In the genomic region with DNA sequence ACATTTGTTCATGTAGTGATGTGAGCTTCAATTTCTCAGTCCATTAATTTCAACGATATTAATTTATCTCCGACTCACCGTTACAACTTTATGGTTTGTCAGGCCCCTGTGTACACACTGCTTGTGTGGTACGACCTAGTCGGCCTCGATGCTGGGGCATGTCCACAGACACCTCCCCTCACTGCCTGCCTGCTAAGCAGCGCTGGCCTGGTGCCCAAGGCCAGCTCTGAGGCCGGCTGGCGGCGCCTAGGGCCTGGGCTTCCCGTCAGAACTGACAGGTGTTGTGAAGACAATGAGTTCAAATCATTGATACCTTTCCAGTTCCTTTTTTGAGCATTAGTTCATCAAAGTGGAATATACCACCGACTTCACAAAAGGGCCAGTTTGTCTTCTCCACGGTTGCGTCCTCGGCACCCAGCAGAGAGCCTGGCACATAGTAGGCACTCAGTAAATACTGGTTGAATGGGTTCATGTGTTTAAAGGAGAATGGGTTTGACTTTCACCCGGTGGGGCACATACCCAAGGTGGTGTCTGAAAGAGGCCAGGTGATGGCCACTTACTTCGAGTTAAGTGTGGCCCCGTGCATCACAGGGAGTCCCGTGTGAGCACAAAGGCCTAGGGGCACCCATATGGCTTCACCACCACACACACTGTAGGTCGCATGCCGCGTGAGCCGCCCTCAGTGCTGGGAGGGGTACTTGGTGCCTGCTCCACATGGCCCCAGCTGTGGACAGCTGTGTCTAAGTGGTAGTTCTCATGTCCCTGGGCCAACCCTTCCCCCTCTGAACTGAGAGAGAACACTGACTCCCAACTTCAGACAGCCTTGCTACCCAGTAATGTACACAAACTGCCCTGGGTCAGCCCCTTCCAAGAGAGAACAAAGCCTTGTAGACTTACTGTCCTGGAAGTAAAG, we compare ENCODE assay signal across 8 mouse cellular contexts.
DNase-seq lines count a peak whose midpoint lies in the region; ATAC-seq and TF ChIP-seq lines count a peak whose summit lies in the region.

No protein-coding gene starts in this region.

- H3K36me3 ChIP-seq in embryonic facial prominence, embryonic 11.5 days (replicated peaks; ENCODE audit: control insufficient read depth, insufficient read depth, low read depth, low read length): peaks cover 11% of the 10 kb centered on the region
- H3K36me3 ChIP-seq in embryonic facial prominence, embryonic 10.5 days (replicated peaks): peaks cover 84% of the 10 kb centered on the region
- H3K36me3 ChIP-seq in liver, embryonic 12.5 days: no peaks in the 10 kb centered on the region
- no peaks in the 10 kb centered on the region for H3K36me3 ChIP-seq in liver, postnatal 0 days (replicated peaks; ENCODE audit: insufficient read depth, low read length)
- H3K36me3 ChIP-seq in hindbrain, embryonic 14.5 days (replicated peaks; ENCODE audit: control insufficient read depth, insufficient read depth): peaks cover 63% of the 10 kb centered on the region

- no peaks in the 10 kb centered on the region for H3K27me3 ChIP-seq in embryonic facial prominence, embryonic 11.5 days (ENCODE audit: control insufficient read depth, insufficient read depth, low read length)
- H3K27me3 ChIP-seq in embryonic facial prominence, embryonic 10.5 days (replicated peaks; ENCODE audit: low read depth, poor library complexity, severe bottlenecking): peaks cover 15% of the 10 kb centered on the region; the same call in 1 of the 2 replicates
- no peaks in the 10 kb centered on the region; the same call in 1 of the 2 replicates for H3K27me3 ChIP-seq in liver, embryonic 12.5 days (replicated peaks)
- 0 out of 2 replicates have a peak, but pooled peaks cover 3% of the 10 kb centered on the region for H3K27me3 ChIP-seq in liver, postnatal 0 days (ENCODE audit: insufficient read depth, low read length)
- no peaks in the 10 kb centered on the region for H3K27me3 ChIP-seq in hindbrain, embryonic 14.5 days (ENCODE audit: control insufficient read depth, insufficient read depth, low read length)

- no peak for TF ChIP-seq EP300 in liver, postnatal 0 days (IDR thresholded peaks at IDR 0.05; ENCODE audit: low read depth)

- H3K4me3 ChIP-seq in embryonic facial prominence, embryonic 11.5 days (ENCODE audit: low read depth, low read length): no peak overlapping the region
- no peak overlapping the region for H3K4me3 ChIP-seq in embryonic facial prominence, embryonic 10.5 days
- no peak overlapping the region for H3K4me3 ChIP-seq in liver, embryonic 12.5 days
- no peak overlapping the region for H3K4me3 ChIP-seq in liver, postnatal 0 days (ENCODE audit: low read depth, low read length)
- H3K4me3 ChIP-seq in hindbrain, embryonic 14.5 days (replicated peaks; ENCODE audit: low read length): no peak overlapping the region

- H3K27ac ChIP-seq in embryonic facial prominence, embryonic 11.5 days (replicated peaks; ENCODE audit: low read depth, low read length): no peak overlapping the region
- no peak overlapping the region for H3K27ac ChIP-seq in embryonic facial prominence, embryonic 10.5 days (replicated peaks)
- no peak overlapping the region for H3K27ac ChIP-seq in liver, embryonic 12.5 days
- H3K27ac ChIP-seq in liver, postnatal 0 days (ENCODE audit: low read depth): no peak overlapping the region
- peak overlapping the region; percentile 32; the same call in 1 of the 2 replicates for H3K27ac ChIP-seq in hindbrain, embryonic 14.5 days

- H3K9me3 ChIP-seq in embryonic facial prominence, embryonic 11.5 days (replicated peaks; ENCODE audit: control insufficient read depth, low read length): no peaks in the 10 kb centered on the region
- no peaks in the 10 kb centered on the region for H3K9me3 ChIP-seq in embryonic facial prominence, embryonic 10.5 days
- H3K9me3 ChIP-seq in liver, embryonic 12.5 days (replicated peaks): no peaks in the 10 kb centered on the region
- no peaks in the 10 kb centered on the region for H3K9me3 ChIP-seq in liver, postnatal 0 days (ENCODE audit: low read length)
- no peaks in the 10 kb centered on the region for H3K9me3 ChIP-seq in hindbrain, embryonic 14.5 days (ENCODE audit: control insufficient read depth, low read length)

- H3K4me1 ChIP-seq in embryonic facial prominence, embryonic 11.5 days (ENCODE audit: control insufficient read depth, insufficient read depth, low read length): no peaks in the 10 kb centered on the region
- H3K4me1 ChIP-seq in embryonic facial prominence, embryonic 10.5 days: peaks cover 6% of the 10 kb centered on the region; the same call in 1 of the 2 replicates
- H3K4me1 ChIP-seq in liver, embryonic 12.5 days: no peaks in the 10 kb centered on the region
- no peaks in the 10 kb centered on the region for H3K4me1 ChIP-seq in liver, postnatal 0 days (ENCODE audit: insufficient read depth)
- H3K4me1 ChIP-seq in hindbrain, embryonic 14.5 days (replicated peaks; ENCODE audit: control insufficient read depth, insufficient read depth, low read length): peaks cover 8% of the 10 kb centered on the region; the same call in 1 of the 2 replicates

- H3K9ac ChIP-seq in embryonic facial prominence, embryonic 11.5 days (replicated peaks; ENCODE audit: low read length): no peak overlapping the region
- H3K9ac ChIP-seq in liver, embryonic 12.5 days: no peak overlapping the region
- H3K9ac ChIP-seq in liver, postnatal 0 days (replicated peaks): no peak overlapping the region
- H3K9ac ChIP-seq in hindbrain, embryonic 14.5 days: no peak overlapping the region

- H3K4me2 ChIP-seq in embryonic facial prominence, embryonic 11.5 days (ENCODE audit: low read depth, low read length): no peak overlapping the region
- H3K4me2 ChIP-seq in liver, embryonic 12.5 days: no peak overlapping the region
- H3K4me2 ChIP-seq in liver, postnatal 0 days (ENCODE audit: low read depth, low read length): no peak overlapping the region
- H3K4me2 ChIP-seq in hindbrain, embryonic 14.5 days (replicated peaks): no peak overlapping the region

- TF ChIP-seq CTCF in liver, postnatal 0 days (IDR thresholded peaks at IDR 0.05; ENCODE audit: low read depth): no peak

- WGBS in embryonic facial prominence, embryonic 11.5 days: 92% methylated on average over 23 of the region's 23 CpGs
- WGBS in embryonic facial prominence, embryonic 10.5 days: 92% methylated on average over 23 of the region's 23 CpGs
- 77% methylated on average over 23 of the region's 23 CpGs for WGBS in liver, embryonic 12.5 days (ENCODE audit: insufficient replicate concordance)
- 78% methylated on average over 23 of the region's 23 CpGs for WGBS in liver, postnatal 0 days (ENCODE audit: insufficient replicate concordance)
- WGBS in hindbrain, embryonic 14.5 days: 74% methylated on average over 23 of the region's 23 CpGs

- 0 out of 2 replicates have a peak, but pooled peaks have one; percentile 47 for ATAC-seq in embryonic facial prominence, embryonic 11.5 days (replicated peaks; ENCODE audit: insufficient number of reproducible peaks, low FRiP score, low TSS enrichment, low read depth)
- ATAC-seq in liver, embryonic 12.5 days: 0 out of 2 replicates have a peak, but pooled peaks have one; percentile 44
- ATAC-seq in liver, postnatal 0 days: no peak
- ATAC-seq in hindbrain, embryonic 14.5 days (ENCODE audit: low FRiP score): peak; percentile 42; the same call in 1 of the 2 replicates

- no peak for DNase-seq in embryonic facial prominence, embryonic 11.5 days (ENCODE audit: low spot score)
- no peak for DNase-seq in embryonic facial prominence, embryonic 10.5 days (ENCODE audit: low spot score)
- no peak for DNase-seq in liver, postnatal 0 days
- peak; percentile 34 for DNase-seq in adrenal gland, adult 8-10 months
- DNase-seq in hindbrain, embryonic 14.5 days (ENCODE audit: low spot score): no peak
- DNase-seq in spleen, adult 12 weeks (ENCODE audit: low spot score): no peak
- DNase-seq in right cerebral cortex, postnatal 36 days (ENCODE audit: low spot score in 2 of 2): no peak
